Mouse (Mus musculus): ENCODE measurements around the gene Slc39a1. TPM values are rescaled to one million over a fixed set of nuclear protein-coding genes. Genes with fewer than 3 reads are reported as not detected.

The Slc39a1 gene
- polyA plus RNA-seq, 1 experiment from 2014 or later: 119 TPM

- no peaks in the 10 kb centered on the region for H3K9me3 ChIP-seq (ENCODE audit: control insufficient read depth, low read depth, low read length)
- H3K27ac ChIP-seq (ENCODE audit: low read length): peak within 1 kb of the TSS; percentile 80
- ATAC-seq (ENCODE audit: insufficient number of reproducible peaks, insufficient read depth, low FRiP score, low read depth): peak; percentile 95
- WGBS: 0% methylated on average over 42 of the region's 42 CpGs
- peak within 1 kb of the TSS; percentile 55 for H3K4me3 ChIP-seq (ENCODE audit: low read depth, low read length)
- peaks cover 11% of the 10 kb centered on the region; the same call in 1 of the 2 replicates for H3K4me1 ChIP-seq (ENCODE audit: control insufficient read depth, insufficient read depth, low read length)
- peaks cover 37% of the 10 kb centered on the region for H3K36me3 ChIP-seq (ENCODE audit: control insufficient read depth, insufficient read depth, low read length)
- H3K9ac ChIP-seq (replicated peaks; ENCODE audit: low read depth, low read length): peak within 1 kb of the TSS; percentile 72
- no peaks in the 10 kb centered on the region for H3K27me3 ChIP-seq (ENCODE audit: control insufficient read depth, insufficient read depth, low read length)
- H3K4me2 ChIP-seq (replicated peaks; ENCODE audit: low read depth, low read length): peak within 1 kb of the TSS; percentile 94
These were observed 34.5 kb upstream of the Slc39a1 start, which contains the start of the genes Rps27 and Rab13 for GRCm38 (mm10) chr3:90213377-90213866. Gene Rps27 (minus strand): TSS chr3:90213651. Gene Rab13 (plus strand): TSS chr3:90213695.

DNA sequence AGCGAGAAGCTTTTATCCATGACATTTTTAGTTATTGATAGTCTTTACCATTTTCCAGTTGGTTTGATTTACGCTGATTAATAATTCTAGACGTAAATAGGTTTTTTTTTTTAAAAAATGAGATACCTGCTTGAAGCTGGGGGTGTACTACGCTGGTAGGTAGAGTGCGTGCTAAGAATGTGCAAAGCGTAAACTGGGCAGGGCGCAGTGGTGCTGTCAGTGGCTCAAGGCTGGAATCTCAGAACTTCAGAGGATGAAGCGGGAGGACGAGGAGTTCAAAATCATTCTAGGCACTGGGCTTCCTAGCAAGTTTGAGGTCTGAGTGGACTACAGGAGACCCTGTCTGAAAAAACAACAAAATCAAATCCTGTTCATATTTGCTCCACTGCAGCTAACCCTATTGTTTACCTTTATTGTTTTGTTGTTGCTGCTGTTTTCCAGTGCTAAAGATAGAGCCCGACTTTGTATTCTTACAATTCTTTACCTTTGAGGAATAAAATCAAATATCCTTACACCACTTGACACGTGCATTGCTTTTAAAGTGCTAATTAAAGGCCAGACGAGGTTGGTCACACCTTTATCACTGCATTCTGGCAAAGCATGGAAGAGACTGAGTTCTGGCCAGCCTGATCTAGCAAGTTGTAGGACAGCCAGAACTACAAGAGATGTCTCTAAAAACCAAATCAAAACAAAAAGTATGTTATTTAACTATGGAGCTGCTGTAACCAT lies 33.9 kb upstream of the Slc39a1 start:
- Histone ChIP-seq H3K36me3 (ENCODE audit: control insufficient read depth, insufficient read depth, low read length) (peaks cover 30% of the 10 kb centered on the region), H3K9ac (replicated peaks; ENCODE audit: low read depth, low read length) (peak overlapping the region; percentile 4; the same call in 1 of the 2 replicates), H3K27me3 (ENCODE audit: control insufficient read depth, insufficient read depth, low read length) (no peaks in the 10 kb centered on the region), H3K9me3 (ENCODE audit: control insufficient read depth, low read depth, low read length) (no peaks in the 10 kb centered on the region), H3K4me1 (ENCODE audit: control insufficient read depth, insufficient read depth, low read length) (peaks cover 11% of the 10 kb centered on the region; the same call in 1 of the 2 replicates), H3K4me2 (replicated peaks; ENCODE audit: low read depth, low read length) (peak overlapping the region; percentile 65), H3K27ac (ENCODE audit: low read length) (no peak overlapping the region), H3K4me3 (ENCODE audit: low read depth, low read length) (peak overlapping the region; percentile 55)
- ATAC-seq (ENCODE audit: insufficient number of reproducible peaks, insufficient read depth, low FRiP score, low read depth): no peak
- 15% methylated on average over 12 of the region's 12 CpGs for WGBS

- Histone ChIP-seq H3K9me3 (ENCODE audit: control insufficient read depth, low read depth, low read length) (no peaks in the 10 kb centered on the region), H3K4me1 (ENCODE audit: control insufficient read depth, insufficient read depth, low read length) (peaks cover 14% of the 10 kb centered on the region; the same call in 1 of the 2 replicates), H3K27me3 (ENCODE audit: control insufficient read depth, insufficient read depth, low read length) (no peaks in the 10 kb centered on the region), H3K36me3 (ENCODE audit: control insufficient read depth, insufficient read depth, low read length) (peaks cover 19% of the 10 kb centered on the region), H3K4me2 (replicated peaks; ENCODE audit: low read depth, low read length) (no peak overlapping the region), H3K4me3 (ENCODE audit: low read depth, low read length) (no peak overlapping the region), H3K9ac (replicated peaks; ENCODE audit: low read depth, low read length) (no peak overlapping the region), H3K27ac (ENCODE audit: low read length) (no peak overlapping the region)
- ATAC-seq (ENCODE audit: insufficient number of reproducible peaks, insufficient read depth, low FRiP score, low read depth): no peak
- 30% methylated on average over 1 of the region's 1 CpGs for WGBS
These were observed 32.1 kb upstream of the Slc39a1 start for GRCm38 (mm10) chr3:90215825-90216380.

GRCm38 (mm10) chr3:90220088-90220487 lies 27.9 kb upstream of the Slc39a1 start:
- Histone ChIP-seq H3K27ac (ENCODE audit: low read length) (peak overlapping the region; percentile 77), H3K9me3 (ENCODE audit: control insufficient read depth, low read depth, low read length) (no peaks in the 10 kb centered on the region), H3K4me2 (replicated peaks; ENCODE audit: low read depth, low read length) (peak overlapping the region; percentile 51), H3K36me3 (ENCODE audit: control insufficient read depth, insufficient read depth, low read length) (peaks cover 6% of the 10 kb centered on the region; the same call in 1 of the 2 replicates), H3K4me3 (ENCODE audit: low read depth, low read length) (peak overlapping the region; percentile 44), H3K4me1 (ENCODE audit: control insufficient read depth, insufficient read depth, low read length) (peaks cover 13% of the 10 kb centered on the region; the same call in 1 of the 2 replicates), H3K27me3 (ENCODE audit: control insufficient read depth, insufficient read depth, low read length) (no peaks in the 10 kb centered on the region), H3K9ac (replicated peaks; ENCODE audit: low read depth, low read length) (no peak overlapping the region)
- ATAC-seq (ENCODE audit: insufficient number of reproducible peaks, insufficient read depth, low FRiP score, low read depth): peak; percentile 35; the same call in 1 of the 2 replicates
- 8% methylated on average over 6 of the region's 6 CpGs for WGBS

DNA sequence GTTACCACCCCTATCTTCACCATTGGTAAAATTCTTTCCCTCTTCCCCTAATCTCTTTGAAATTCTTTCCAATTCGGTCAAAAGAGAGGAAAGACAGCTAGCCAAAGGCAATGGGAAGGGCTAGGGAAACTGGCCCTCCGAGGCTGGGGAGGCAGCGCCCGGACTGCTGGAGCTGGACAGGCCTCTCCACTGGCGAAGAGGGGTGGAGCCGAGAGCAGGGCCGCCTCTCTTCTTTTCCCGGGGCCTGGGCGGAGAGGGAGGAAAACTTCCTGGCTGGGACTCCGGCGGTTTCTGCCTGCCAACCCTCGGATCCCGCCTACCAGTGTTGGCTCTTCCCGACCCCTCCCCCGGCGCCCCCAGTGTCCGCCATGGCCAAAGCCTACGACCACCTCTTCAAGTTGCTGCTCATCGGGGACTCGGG lies 27.4 kb upstream of the Slc39a1 start:
- peak; percentile 89 for ATAC-seq (ENCODE audit: insufficient number of reproducible peaks, insufficient read depth, low FRiP score, low read depth)
- peak overlapping the region; percentile 51 for H3K4me2 ChIP-seq (replicated peaks; ENCODE audit: low read depth, low read length)
- H3K36me3 ChIP-seq (ENCODE audit: control insufficient read depth, insufficient read depth, low read length): peaks cover 8% of the 10 kb centered on the region; the same call in 1 of the 2 replicates
- no peaks in the 10 kb centered on the region for H3K9me3 ChIP-seq (ENCODE audit: control insufficient read depth, low read depth, low read length)
- H3K4me3 ChIP-seq (ENCODE audit: low read depth, low read length): peak overlapping the region; percentile 44
- 0% methylated on average over 19 of the region's 20 CpGs for WGBS
- peaks cover 13% of the 10 kb centered on the region; the same call in 1 of the 2 replicates for H3K4me1 ChIP-seq (ENCODE audit: control insufficient read depth, insufficient read depth, low read length)
- peak overlapping the region; percentile 45 for H3K9ac ChIP-seq (replicated peaks; ENCODE audit: low read depth, low read length)
- no peaks in the 10 kb centered on the region for H3K27me3 ChIP-seq (ENCODE audit: control insufficient read depth, insufficient read depth, low read length)
- peak overlapping the region; percentile 77 for H3K27ac ChIP-seq (ENCODE audit: low read length)

- Histone ChIP-seq H3K27me3 (ENCODE audit: control insufficient read depth, insufficient read depth, low read length) (no peaks in the 10 kb centered on the region), H3K9ac (replicated peaks; ENCODE audit: low read depth, low read length) (peak overlapping the region; percentile 45), H3K4me1 (ENCODE audit: control insufficient read depth, insufficient read depth, low read length) (peaks cover 13% of the 10 kb centered on the region; the same call in 1 of the 2 replicates), H3K4me2 (replicated peaks; ENCODE audit: low read depth, low read length) (peak overlapping the region; percentile 51), H3K4me3 (ENCODE audit: low read depth, low read length) (peak overlapping the region; percentile 44), H3K36me3 (ENCODE audit: control insufficient read depth, insufficient read depth, low read length) (peaks cover 10% of the 10 kb centered on the region; the same call in 1 of the 2 replicates), H3K9me3 (ENCODE audit: control insufficient read depth, low read depth, low read length) (no peaks in the 10 kb centered on the region), H3K27ac (ENCODE audit: low read length) (peak overlapping the region; percentile 77; the same call in 1 of the 2 replicates)
- WGBS: 15% methylated on average over 5 of the region's 5 CpGs
- ATAC-seq (ENCODE audit: insufficient number of reproducible peaks, insufficient read depth, low FRiP score, low read depth): 0 out of 2 replicates have a peak, but pooled peaks have one; percentile 6
These were observed 26.8 kb upstream of the Slc39a1 start for GRCm38 (mm10) chr3:90221123-90221522.

- Histone ChIP-seq H3K4me3 (ENCODE audit: low read depth, low read length) (no peak overlapping the region), H3K9me3 (ENCODE audit: control insufficient read depth, low read depth, low read length) (no peaks in the 10 kb centered on the region), H3K4me2 (replicated peaks; ENCODE audit: low read depth, low read length) (no peak overlapping the region), H3K27ac (ENCODE audit: low read length) (no peak overlapping the region), H3K9ac (replicated peaks; ENCODE audit: low read depth, low read length) (no peak overlapping the region), H3K36me3 (ENCODE audit: control insufficient read depth, insufficient read depth, low read length) (peaks cover 10% of the 10 kb centered on the region; the same call in 1 of the 2 replicates), H3K4me1 (ENCODE audit: control insufficient read depth, insufficient read depth, low read length) (peaks cover 13% of the 10 kb centered on the region; the same call in 1 of the 2 replicates), H3K27me3 (ENCODE audit: control insufficient read depth, insufficient read depth, low read length) (no peaks in the 10 kb centered on the region)
- no peak for ATAC-seq (ENCODE audit: insufficient number of reproducible peaks, insufficient read depth, low FRiP score, low read depth)
- WGBS: 81% methylated on average over 4 of the region's 4 CpGs
These were observed 25.5 kb upstream of the Slc39a1 start for GRCm38 (mm10) chr3:90222455-90222854.

DNA sequence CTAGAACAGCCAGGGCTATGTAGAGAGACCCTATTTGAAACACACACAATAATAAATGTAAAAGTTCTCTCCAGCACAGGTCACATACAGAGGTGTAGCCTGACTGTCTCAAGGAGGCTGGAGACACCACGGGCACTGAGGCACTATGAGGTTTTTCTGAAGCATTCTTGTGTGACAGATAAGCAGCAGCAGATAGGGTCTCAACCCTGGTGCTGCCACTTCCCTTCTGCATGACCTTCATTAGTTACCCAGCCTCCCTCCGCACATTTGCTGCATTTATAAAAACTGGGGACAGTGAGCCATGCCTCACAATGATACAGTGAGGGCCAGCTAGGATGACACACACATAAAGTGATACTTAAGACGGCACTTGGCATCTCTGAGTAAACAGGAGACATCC lies 25.0 kb upstream of the Slc39a1 start:
- H3K27ac ChIP-seq (ENCODE audit: low read length): no peak overlapping the region
- ATAC-seq (ENCODE audit: insufficient number of reproducible peaks, insufficient read depth, low FRiP score, low read depth): no peak
- 70% methylated on average over 3 of the region's 3 CpGs for WGBS

More for the DNA sequence above, 25.0 kb upstream of the Slc39a1 start:
- Histone ChIP-seq H3K36me3 (ENCODE audit: control insufficient read depth, insufficient read depth, low read length) (peaks cover 10% of the 10 kb centered on the region; the same call in 1 of the 2 replicates), H3K4me3 (ENCODE audit: low read depth, low read length) (no peak overlapping the region), H3K4me2 (replicated peaks; ENCODE audit: low read depth, low read length) (no peak overlapping the region), H3K27me3 (ENCODE audit: control insufficient read depth, insufficient read depth, low read length) (no peaks in the 10 kb centered on the region), H3K9me3 (ENCODE audit: control insufficient read depth, low read depth, low read length) (no peaks in the 10 kb centered on the region), H3K4me1 (ENCODE audit: control insufficient read depth, insufficient read depth, low read length) (peaks cover 13% of the 10 kb centered on the region; the same call in 1 of the 2 replicates), H3K9ac (replicated peaks; ENCODE audit: low read depth, low read length) (no peak overlapping the region)

All from stomach, embryonic 14.5 days (tissue).